Mouse (Mus musculus) forebrain, embryonic 12.5 days (tissue): ENCODE measurements at regions not wholly inside any gene's neighbourhood (a gene's known extent, or its start where the extent isn't known, plus 50 kb on each side); places are given as distances from the start of the nearest gene placed in this dataset.

ENCODE experiments used
- ATAC-seq: fragments of 200-750 bp; cut with Nextera tagmentation; 2 replicates; pipeline ENCODE4 v1.8.0; 2017; ENCODE audit warnings: moderate TSS enrichment; ENCODE audit not compliant: low FRiP score
- H3K27ac ChIP-seq: fragments of 300-500 bp; sonication (generic); 2 replicates; pipeline ENCODE4 v1.5.1; 2016; ENCODE audit warnings: mild to moderate bottlenecking
- H3K27me3 ChIP-seq: fragments of 300-500 bp; sonication (generic); 2 replicates; pipeline ENCODE4 v1.6.1; 2016; ENCODE audit warnings: mild to moderate bottlenecking
- H3K36me3 ChIP-seq: fragments of 300-500 bp; sonication (generic); replicated peaks from 2 replicates; pipeline ENCODE4 v1.6.1; 2016; ENCODE audit warnings: mild to moderate bottlenecking
- H3K4me1 ChIP-seq: fragments of 300-500 bp; sonication (generic); 2 replicates; pipeline ENCODE4 v1.6.1; 2016
- H3K4me2 ChIP-seq: fragments of 300-500 bp; sonication (generic); 2 replicates; pipeline ENCODE4 v1.6.1; 2016; ENCODE audit warnings: mild to moderate bottlenecking, moderate library complexity
- H3K4me3 ChIP-seq: fragments of 300-500 bp; sonication (generic); replicated peaks from 2 replicates; pipeline ENCODE4 v1.5.1; 2016; ENCODE audit warnings: mild to moderate bottlenecking
- H3K9ac ChIP-seq: fragments of 300-500 bp; sonication (generic); 2 replicates; pipeline ENCODE4 v1.6.1; 2016; ENCODE audit warnings: mild to moderate bottlenecking
- H3K9me3 ChIP-seq: fragments of 300-500 bp; sonication (generic); 2 replicates; pipeline ENCODE4 v1.6.1; 2016
- WGBS: fragments of 180-500 bp; shearing (Covaris S2); methylation state at CpG from one replicate; pipeline ENCODE4 v1.1.7; 2016; 5-methylcytosine and 5-hydroxymethylcytosine counted together

DNA sequence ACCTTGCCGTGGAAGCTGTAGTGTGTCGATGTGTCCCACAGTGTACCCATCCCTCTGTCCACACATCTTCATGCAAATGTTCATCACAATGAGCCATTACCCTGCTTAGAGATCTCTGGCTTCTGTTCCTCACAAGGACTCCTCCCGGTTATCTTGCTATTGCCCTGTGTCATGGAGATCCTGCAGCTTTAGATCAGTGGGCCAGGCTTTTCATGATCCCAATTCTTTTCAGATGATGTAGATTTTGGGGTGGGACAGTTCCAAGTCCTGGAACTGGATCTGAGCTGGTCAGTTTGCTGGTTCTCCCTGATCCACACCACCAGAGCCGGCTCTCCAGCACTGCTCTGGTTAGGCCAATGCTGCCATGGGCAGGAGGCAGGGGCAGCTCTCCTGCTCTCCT lies 161.2 kb downstream of the Tfap2c start:
- Histone ChIP-seq H3K36me3 (no peaks in the 10 kb centered on the region), H3K9me3 (no peaks in the 10 kb centered on the region), H3K9ac (no peak overlapping the region), H3K27me3 (0 out of 2 replicates have a peak, but pooled peaks cover 6% of the 10 kb centered on the region), H3K4me1 (0 out of 2 replicates have a peak, but pooled peaks cover under 1% of the 10 kb centered on the region), H3K4me2 (no peak overlapping the region), H3K27ac (no peak overlapping the region), H3K4me3 (no peak overlapping the region)
- no peak for ATAC-seq
- WGBS, result 74% methylated on average over 4 of the region's 4 CpGs

DNA sequence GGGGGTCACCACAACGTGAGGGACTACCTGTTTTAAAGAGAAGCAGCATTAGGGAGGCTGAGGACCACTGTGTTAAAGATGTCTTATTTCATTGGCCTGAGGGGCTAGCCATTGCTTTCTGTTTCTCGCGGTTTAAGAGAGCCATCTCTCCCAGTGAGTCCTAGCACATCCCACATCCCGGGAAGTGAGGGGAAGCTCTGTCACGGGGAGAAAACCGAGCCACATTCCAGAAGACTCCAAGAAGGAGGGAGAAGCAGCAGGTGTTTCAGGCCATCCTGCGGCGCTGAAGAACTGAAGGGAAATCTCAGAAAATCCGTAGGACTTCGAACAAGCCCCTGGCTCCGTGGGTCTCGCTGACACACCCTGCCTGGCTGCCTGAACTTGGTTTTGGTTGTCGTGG lies 177.3 kb downstream of the Tfap2c start:
- Histone ChIP-seq H3K4me3 (no peak overlapping the region), H3K9me3 (no peaks in the 10 kb centered on the region), H3K36me3 (no peaks in the 10 kb centered on the region), H3K9ac (no peak overlapping the region), H3K27ac (peak overlapping the region; percentile 85), H3K4me1 (peaks cover 49% of the 10 kb centered on the region), H3K27me3 (peaks cover 79% of the 10 kb centered on the region), H3K4me2 (peak overlapping the region; percentile 62)
- 3% methylated on average over 13 of the region's 13 CpGs for WGBS
- no peak for ATAC-seq

DNA sequence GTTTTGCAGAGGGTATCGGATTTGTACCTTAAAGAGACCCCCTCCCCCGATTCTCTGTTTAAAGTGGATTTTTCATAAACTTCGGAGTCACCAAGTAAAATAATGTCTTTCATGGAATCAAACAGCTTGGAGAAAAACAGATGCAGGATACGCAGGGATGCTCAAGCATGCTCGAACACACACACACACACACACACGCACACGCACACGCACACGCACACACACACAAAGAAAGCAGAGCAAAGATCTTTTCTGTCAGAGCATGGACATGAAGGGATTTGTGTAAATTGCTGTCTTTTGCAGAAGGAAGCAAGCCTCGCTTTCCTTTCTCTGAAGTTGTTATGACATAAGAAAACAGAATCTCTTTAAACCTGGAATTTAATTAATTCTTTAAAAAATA lies 178.2 kb downstream of the Tfap2c start:
- Histone ChIP-seq H3K9ac (no peak overlapping the region), H3K4me3 (no peak overlapping the region; the same call in 1 of the 2 replicates), H3K36me3 (no peaks in the 10 kb centered on the region), H3K9me3 (no peaks in the 10 kb centered on the region), H3K4me1 (peaks cover 58% of the 10 kb centered on the region), H3K27me3 (peaks cover 82% of the 10 kb centered on the region), H3K27ac (peak overlapping the region; percentile 85), H3K4me2 (peak overlapping the region; percentile 62)
- ATAC-seq, result no peak
- WGBS, result 7% methylated on average over 10 of the region's 10 CpGs

DNA sequence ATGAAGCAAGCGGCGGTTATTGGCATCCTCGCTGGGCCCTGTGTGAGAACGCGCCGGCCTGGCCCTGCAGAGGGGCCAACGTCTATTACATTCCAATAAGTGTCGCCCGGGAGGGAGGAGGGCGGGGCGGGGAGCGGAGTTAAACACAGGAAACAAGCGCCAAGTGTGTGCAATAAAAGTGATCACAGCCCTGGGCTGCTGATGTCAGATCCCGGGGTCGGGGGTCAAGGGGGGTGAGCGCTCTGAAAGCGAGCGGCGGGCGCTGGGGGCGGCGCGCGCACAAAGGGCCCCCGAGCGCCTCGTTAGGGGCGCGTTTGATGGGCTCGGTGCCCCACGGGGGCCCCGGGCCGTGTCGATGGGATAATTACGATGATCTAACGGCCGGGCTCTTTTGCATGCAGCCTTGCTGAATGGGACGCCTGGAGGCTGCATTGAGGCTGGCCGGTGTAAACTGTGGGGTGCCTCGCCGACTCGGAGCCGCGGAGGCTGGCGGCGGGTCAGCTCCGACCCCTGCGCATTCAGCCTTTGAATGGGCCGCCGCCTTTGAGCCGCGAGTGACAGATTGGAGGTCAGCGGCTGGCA lies 178.9 kb downstream of the Tfap2c start:
- H3K9me3 ChIP-seq, result no peaks in the 10 kb centered on the region
- H3K4me1 ChIP-seq, result peaks cover 66% of the 10 kb centered on the region
- ATAC-seq, result peak; percentile 93
- peak overlapping the region; percentile 35 for H3K4me3 ChIP-seq
- WGBS, result under 1% methylated on average over 53 of the region's 53 CpGs
- no peaks in the 10 kb centered on the region for H3K36me3 ChIP-seq
- H3K27ac ChIP-seq, result peak overlapping the region; percentile 85
- no peak overlapping the region for H3K9ac ChIP-seq
- peaks cover 83% of the 10 kb centered on the region for H3K27me3 ChIP-seq
- peak overlapping the region; percentile 62 for H3K4me2 ChIP-seq

DNA sequence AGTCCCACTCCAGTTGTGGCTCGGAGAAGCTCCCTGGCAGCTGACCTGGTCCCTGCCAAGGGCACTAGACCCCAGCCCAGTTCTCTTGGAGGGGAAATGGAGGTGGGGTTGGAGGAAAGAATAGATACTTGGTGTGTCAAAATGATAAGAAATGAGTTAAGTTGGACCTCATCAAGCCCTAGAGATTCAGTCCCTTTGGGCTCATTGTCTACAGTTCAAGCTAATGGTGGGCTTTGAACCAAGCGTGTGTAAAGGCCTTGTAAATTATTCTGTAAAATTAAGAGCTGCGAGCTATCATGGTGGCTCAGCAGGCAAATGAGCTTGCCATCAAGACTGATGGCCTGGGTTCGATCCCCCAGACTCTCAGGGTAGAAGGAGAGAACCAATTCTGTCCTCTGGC lies 179.8 kb downstream of the Tfap2c start:
- Histone ChIP-seq H3K27ac (peak overlapping the region; percentile 85), H3K4me2 (peak overlapping the region; percentile 62), H3K9me3 (no peaks in the 10 kb centered on the region), H3K4me1 (peaks cover 73% of the 10 kb centered on the region), H3K36me3 (no peaks in the 10 kb centered on the region), H3K27me3 (peaks cover 83% of the 10 kb centered on the region), H3K9ac (no peak overlapping the region), H3K4me3 (no peak overlapping the region)
- WGBS, result 43% methylated on average over 4 of the region's 4 CpGs
- no peak for ATAC-seq

DNA sequence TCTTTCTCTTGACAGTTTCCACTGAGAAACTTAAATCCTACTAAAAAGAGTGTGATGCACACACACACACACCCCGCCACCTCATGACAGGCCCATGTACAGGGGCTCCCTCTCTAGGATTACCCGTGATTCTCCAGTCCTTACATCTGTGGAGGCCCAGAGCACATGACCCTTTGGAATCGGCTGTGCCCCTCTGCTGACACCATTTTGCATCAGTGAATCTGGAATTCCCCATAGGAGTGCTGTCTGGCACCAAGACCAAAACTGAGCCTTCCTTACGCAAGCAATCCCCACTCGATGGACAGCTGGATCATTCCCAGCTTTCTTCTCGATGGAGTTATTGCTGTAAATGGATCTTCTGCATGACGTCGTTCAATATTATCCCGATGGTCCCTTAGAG lies 180.3 kb downstream of the Tfap2c start:
- no peak overlapping the region for H3K9ac ChIP-seq
- no peak overlapping the region for H3K4me3 ChIP-seq
- H3K27ac ChIP-seq, result peak overlapping the region; percentile 38
- no peaks in the 10 kb centered on the region for H3K36me3 ChIP-seq
- peaks cover 82% of the 10 kb centered on the region for H3K27me3 ChIP-seq
- no peak for ATAC-seq
- H3K4me2 ChIP-seq, result no peak overlapping the region
- peaks cover 73% of the 10 kb centered on the region for H3K4me1 ChIP-seq
- H3K9me3 ChIP-seq, result no peaks in the 10 kb centered on the region
- 56% methylated on average over 9 of the region's 9 CpGs for WGBS

DNA sequence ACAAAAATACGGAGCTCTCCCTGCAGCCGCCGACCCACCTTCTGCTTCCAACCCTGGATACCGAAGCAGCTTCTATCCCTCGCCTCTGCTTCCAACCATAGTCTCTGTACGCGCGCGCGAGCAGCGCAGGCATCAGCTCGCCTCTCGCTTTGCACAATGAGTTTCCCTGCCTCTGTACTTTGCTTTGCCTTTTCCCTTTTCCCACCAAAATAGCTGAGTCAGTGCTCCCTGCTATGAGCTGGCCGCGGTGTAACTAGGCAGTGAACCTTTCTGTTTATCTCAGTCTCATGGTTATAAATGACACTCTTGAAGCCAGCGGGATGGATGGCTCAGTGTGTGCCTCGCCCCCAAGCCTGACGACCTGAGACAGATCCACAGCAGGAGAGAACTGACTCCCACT lies 182.0 kb downstream of the Tfap2c start:
- peak overlapping the region; percentile 27; the same call in 1 of the 2 replicates for H3K9ac ChIP-seq
- no peak overlapping the region for H3K27ac ChIP-seq
- peak overlapping the region; percentile 43 for H3K4me2 ChIP-seq
- H3K27me3 ChIP-seq, result peaks cover 82% of the 10 kb centered on the region
- peaks cover 75% of the 10 kb centered on the region for H3K4me1 ChIP-seq
- H3K4me3 ChIP-seq, result peak overlapping the region; percentile 10; the same call in 1 of the 2 replicates
- H3K9me3 ChIP-seq, result no peaks in the 10 kb centered on the region
- no peaks in the 10 kb centered on the region for H3K36me3 ChIP-seq
- ATAC-seq, result no peak
- 2% methylated on average over 18 of the region's 18 CpGs for WGBS

DNA sequence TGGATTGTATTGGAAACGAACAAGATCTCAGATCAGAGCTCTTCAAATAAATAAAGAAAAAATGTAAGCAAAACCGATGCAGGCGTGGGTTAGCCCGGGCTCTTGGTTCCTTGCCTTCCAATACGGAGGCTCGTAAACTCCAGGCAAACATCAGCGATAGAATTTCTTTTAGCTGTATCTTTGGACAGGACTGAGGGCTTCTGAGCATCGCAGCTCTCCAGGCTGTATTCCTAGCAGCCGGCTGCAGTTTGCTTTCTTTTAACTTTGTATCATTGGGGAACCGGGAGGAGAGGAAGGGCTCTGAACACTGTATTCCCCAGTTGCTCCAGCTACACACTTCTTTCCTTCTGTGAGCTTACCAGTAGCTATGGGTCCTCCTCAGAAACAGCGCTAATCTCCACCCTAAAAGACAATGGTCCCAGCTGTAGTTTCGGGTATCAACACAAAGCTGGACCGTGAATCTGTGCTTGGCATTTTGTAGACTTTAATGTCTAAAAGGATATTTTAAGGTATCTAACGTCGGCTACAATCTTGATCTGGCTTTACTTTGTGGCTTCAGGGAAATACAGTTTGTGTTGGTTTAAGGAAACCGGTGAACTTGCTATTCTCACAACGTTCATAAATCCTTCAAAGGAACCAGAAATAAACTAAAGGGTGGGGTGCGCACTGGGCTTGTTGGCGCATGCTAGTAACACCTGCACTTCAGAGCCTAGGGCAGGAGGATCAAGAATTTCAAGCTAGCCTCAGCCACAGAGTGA lies 183.2 kb downstream of the Tfap2c start:
- ATAC-seq, result no peak
- WGBS, result 6% methylated on average over 19 of the region's 19 CpGs
- peak overlapping the region; percentile 43 for H3K4me2 ChIP-seq
- H3K4me3 ChIP-seq, result no peak overlapping the region
- H3K9me3 ChIP-seq, result no peaks in the 10 kb centered on the region
- 0 out of 2 replicates have a peak overlapping the region, but pooled peaks have one; percentile 4 for H3K9ac ChIP-seq
- H3K27me3 ChIP-seq, result peaks cover 85% of the 10 kb centered on the region
- no peaks in the 10 kb centered on the region for H3K36me3 ChIP-seq
- H3K27ac ChIP-seq, result no peak overlapping the region
- peaks cover 63% of the 10 kb centered on the region for H3K4me1 ChIP-seq

DNA sequence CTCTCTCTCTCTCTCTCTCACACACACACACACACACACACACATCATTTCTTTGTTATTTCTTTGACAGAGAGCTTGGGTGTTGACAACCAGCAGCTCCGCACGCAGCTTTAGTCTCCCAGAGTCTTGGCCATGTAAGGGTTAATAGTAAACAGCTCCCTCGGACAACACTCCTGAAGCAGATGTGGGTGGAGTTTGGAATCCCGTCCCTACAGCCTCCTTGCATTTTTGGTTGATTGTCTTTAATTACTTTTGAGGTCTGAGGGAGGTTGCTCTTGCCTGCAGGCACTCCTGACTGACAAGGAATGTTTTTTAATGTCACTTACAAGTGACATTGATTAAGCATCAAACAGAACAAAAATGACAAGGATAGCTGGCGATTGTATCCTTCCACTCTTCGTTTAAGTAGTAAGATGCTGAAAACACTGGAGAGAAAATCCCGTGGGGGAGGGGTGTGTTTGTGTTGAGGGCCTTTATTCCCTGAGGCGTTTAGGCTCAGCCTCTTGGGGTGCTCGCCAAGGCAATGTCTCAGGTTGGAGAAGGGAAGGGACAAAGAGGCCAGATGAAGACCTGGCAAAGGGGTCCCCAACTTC lies 184.1 kb downstream of the Tfap2c start:
- Histone ChIP-seq H3K4me1 (peaks cover 54% of the 10 kb centered on the region), H3K27ac (0 out of 2 replicates have a peak overlapping the region, but pooled peaks have one; percentile 31), H3K4me2 (no peak overlapping the region), H3K27me3 (peaks cover 94% of the 10 kb centered on the region), H3K9me3 (no peaks in the 10 kb centered on the region), H3K4me3 (no peak overlapping the region), H3K9ac (no peak overlapping the region), H3K36me3 (no peaks in the 10 kb centered on the region)
- 3% methylated on average over 9 of the region's 9 CpGs for WGBS
- no peak for ATAC-seq

DNA sequence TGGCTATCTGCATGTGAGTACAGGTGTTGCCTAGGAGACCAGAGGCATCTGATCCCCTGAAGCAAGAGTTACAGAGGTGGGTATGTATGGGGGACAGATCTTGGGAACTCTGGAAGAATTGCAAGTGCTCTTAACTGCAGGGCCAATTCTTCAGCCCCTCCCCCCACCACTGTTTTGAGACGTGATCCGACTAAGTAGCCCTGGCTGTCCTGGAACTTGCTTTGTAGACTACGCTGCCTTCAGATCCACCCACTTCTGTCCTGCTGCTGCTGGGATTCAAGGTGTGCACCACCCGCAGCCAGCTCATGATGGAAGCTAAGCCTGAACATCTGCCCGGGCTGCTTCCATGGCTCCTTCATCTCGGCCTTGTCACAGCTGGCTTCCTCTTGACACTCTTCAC lies 186.2 kb downstream of the Tfap2c start:
- H3K36me3 ChIP-seq, result no peaks in the 10 kb centered on the region
- H3K4me3 ChIP-seq, result no peak overlapping the region
- WGBS, result 26% methylated on average over 6 of the region's 6 CpGs
- H3K27me3 ChIP-seq, result peaks cover 96% of the 10 kb centered on the region
- peaks cover 46% of the 10 kb centered on the region for H3K4me1 ChIP-seq
- no peak overlapping the region for H3K27ac ChIP-seq
- ATAC-seq, result no peak
- no peaks in the 10 kb centered on the region for H3K9me3 ChIP-seq
- no peak overlapping the region for H3K9ac ChIP-seq
- H3K4me2 ChIP-seq, result no peak overlapping the region

DNA sequence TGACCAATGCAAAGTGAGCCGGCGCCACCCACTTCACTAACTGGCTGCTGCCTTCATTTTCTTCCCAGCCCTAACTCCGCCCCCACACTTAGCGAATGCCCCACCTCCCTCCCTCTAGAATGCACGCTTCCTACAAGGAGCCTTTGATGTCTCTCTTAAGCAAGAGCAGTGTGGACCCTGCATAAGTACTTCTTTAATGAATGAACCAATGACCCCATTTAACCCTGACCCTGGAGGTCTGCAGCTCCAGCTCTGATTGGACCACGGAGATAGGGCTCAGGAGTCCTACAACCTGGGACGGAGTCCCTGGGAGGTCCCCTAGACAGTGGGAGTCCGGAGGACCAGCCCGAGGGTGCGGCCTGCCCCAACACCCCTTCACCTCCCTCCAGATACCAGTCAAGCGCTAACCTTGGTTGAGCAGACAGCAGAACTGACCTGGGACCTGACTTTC lies 189.7 kb downstream of the Tfap2c start:
- no peaks in the 10 kb centered on the region for H3K9me3 ChIP-seq
- H3K27me3 ChIP-seq, result peaks cover 85% of the 10 kb centered on the region
- WGBS, result 6% methylated on average over 11 of the region's 11 CpGs
- no peak overlapping the region for H3K9ac ChIP-seq
- H3K4me3 ChIP-seq, result no peak overlapping the region
- no peaks in the 10 kb centered on the region for H3K36me3 ChIP-seq
- H3K4me1 ChIP-seq, result peaks cover 14% of the 10 kb centered on the region
- no peak overlapping the region for H3K27ac ChIP-seq
- H3K4me2 ChIP-seq, result no peak overlapping the region
- ATAC-seq, result peak; percentile 59

DNA sequence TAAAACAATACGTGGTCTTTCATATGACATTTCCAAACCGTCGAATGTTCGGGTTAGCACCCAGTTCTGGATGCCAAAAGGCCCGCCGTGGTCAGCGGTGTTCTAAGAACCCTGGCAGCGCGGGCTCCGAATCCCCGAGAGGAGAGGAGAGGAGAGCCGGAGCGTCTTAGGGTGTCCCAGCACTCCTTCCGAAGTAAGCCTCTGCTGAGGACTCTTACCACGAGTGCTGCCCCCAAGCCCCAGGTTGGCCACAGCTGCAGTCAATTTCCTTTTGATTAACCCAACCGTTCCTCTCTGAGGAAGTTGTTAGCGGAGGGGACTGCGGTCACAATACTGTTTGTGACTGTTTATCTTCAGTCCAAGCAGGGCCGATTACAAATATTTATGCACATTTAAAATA lies 190.1 kb downstream of the Tfap2c start:
- no peak overlapping the region for H3K4me2 ChIP-seq
- no peaks in the 10 kb centered on the region for H3K9me3 ChIP-seq
- H3K27me3 ChIP-seq, result peaks cover 82% of the 10 kb centered on the region
- H3K36me3 ChIP-seq, result no peaks in the 10 kb centered on the region
- peaks cover 14% of the 10 kb centered on the region for H3K4me1 ChIP-seq
- H3K27ac ChIP-seq, result no peak overlapping the region
- no peak for ATAC-seq
- WGBS, result 12% methylated on average over 19 of the region's 19 CpGs
- no peak overlapping the region for H3K4me3 ChIP-seq
- H3K9ac ChIP-seq, result no peak overlapping the region
